Mouse (Mus musculus) midbrain, embryonic 10.5 days (tissue): Measurements from ENCODE around the gene Zbtb9. TPM values are rescaled to one million over a fixed set of nuclear protein-coding genes. Genes with fewer than 3 reads are reported as not detected.
"Not testable (repeated sequence)": the region's sequence is repeated elsewhere in the genome, so short reads cannot be mapped to it uniquely, and the experiment has no call there.

ENCODE experiments used
- DNase-seq: peaks from one replicate; pipeline ENCODE4 v3.0.0-alpha.2; 2017; ENCODE audit warnings: low spot score
- H3K27ac ChIP-seq: fragments of 300-500 bp; sonication (generic); replicated peaks from 2 replicates; pipeline ENCODE4 v1.5.1; 2016; ENCODE audit warnings: mild to moderate bottlenecking
- H3K27me3 ChIP-seq: fragments of 300-500 bp; sonication (generic); 2 replicates; pipeline ENCODE4 v1.6.1; 2016; ENCODE audit warnings: low read depth, mild to moderate bottlenecking; ENCODE audit not compliant: poor library complexity, severe bottlenecking
- H3K36me3 ChIP-seq: fragments of 300-500 bp; sonication (generic); 2 replicates; pipeline ENCODE4 v1.6.1; 2016; ENCODE audit warnings: mild to moderate bottlenecking, moderate library complexity
- H3K4me1 ChIP-seq: fragments of 300-500 bp; sonication (generic); 2 replicates; pipeline ENCODE4 v1.6.1; 2016
- H3K4me3 ChIP-seq: fragments of 300-500 bp; sonication (generic); 2 replicates; pipeline ENCODE4 v1.5.1; 2016; ENCODE audit warnings: mild to moderate bottlenecking, moderate library complexity
- H3K9me3 ChIP-seq: fragments of 300-500 bp; sonication (generic); replicated peaks from 2 replicates; pipeline ENCODE4 v1.6.1; 2016; ENCODE audit warnings: mild to moderate bottlenecking
- WGBS: fragments of 180-500 bp; shearing (Covaris S2); methylation state at CpG from one replicate; pipeline ENCODE4 v1.1.7; 2016; 5-methylcytosine and 5-hydroxymethylcytosine counted together
- polyA plus RNA-seq: library from polyadenylated mRNA; unstranded; fragments of >200 nt; fragmentation: Nextera tagmentation; extraction: Ambion mirVana; gene quantifications from 2 replicates; pipeline ENCODE4 v1.2.1, GENCODE M21; 2016

Zbtb9 gene
- polyA plus RNA-seq, result 18.6 and 18.8 TPM in 2 replicates

GRCm38 (mm10) chr17:26972703-26973574, at the start of gene Zbtb9:
TSS of gene Zbtb9 (plus strand) at chr17:26973167.
- Histone ChIP-seq H3K4me3 (peak within 1 kb of the TSS; percentile 89), H3K9me3 (no peaks in the 10 kb centered on the region), H3K36me3 (peaks cover 71% of the 10 kb centered on the region), H3K27ac (peak within 1 kb of the TSS; percentile 88), H3K4me1 (peaks cover 50% of the 10 kb centered on the region), H3K27me3 (no peaks in the 10 kb centered on the region)
- WGBS, result under 1% methylated on average over 75 of the region's 75 CpGs
- peak; percentile 96 for DNase-seq

DNA sequence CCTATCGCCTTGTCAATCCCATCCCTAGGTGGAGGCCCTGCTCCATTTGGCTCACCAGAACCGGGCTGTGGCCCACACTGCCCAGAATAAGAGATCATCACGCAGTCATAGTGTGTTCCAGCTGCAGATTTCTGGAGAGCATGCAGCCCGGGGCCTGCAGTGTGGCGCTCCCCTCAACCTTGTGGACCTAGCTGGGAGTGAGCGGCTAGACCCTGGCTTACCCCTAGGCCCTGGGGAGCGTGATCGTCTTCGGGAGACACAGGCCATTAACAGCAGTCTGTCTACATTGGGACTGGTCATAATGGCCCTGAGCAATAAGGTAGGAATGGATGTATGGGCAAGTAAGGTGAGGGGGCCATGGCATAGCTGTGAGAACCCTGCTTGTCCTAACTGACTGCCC, 47.6 kb upstream of the Zbtb9 start:
- 96% methylated on average over 9 of the region's 9 CpGs for WGBS
- DNase-seq, H3K9me3 ChIP-seq, H3K4me3 ChIP-seq, H3K4me1 ChIP-seq, H3K27me3 ChIP-seq, H3K27ac ChIP-seq: not testable (repeated sequence)
- peaks cover 93% of the 10 kb centered on the region for H3K36me3 ChIP-seq

GRCm38 (mm10) chr17:26931795-26932194, 41.2 kb upstream of the Zbtb9 start:
- H3K27me3 ChIP-seq, H3K27ac ChIP-seq, H3K4me3 ChIP-seq, DNase-seq, H3K9me3 ChIP-seq: not testable (repeated sequence)
- WGBS, result 76% methylated on average over 7 of the region's 7 CpGs
- peaks cover 32% of the 10 kb centered on the region for H3K4me1 ChIP-seq
- H3K36me3 ChIP-seq, result peaks cover 78% of the 10 kb centered on the region

DNA sequence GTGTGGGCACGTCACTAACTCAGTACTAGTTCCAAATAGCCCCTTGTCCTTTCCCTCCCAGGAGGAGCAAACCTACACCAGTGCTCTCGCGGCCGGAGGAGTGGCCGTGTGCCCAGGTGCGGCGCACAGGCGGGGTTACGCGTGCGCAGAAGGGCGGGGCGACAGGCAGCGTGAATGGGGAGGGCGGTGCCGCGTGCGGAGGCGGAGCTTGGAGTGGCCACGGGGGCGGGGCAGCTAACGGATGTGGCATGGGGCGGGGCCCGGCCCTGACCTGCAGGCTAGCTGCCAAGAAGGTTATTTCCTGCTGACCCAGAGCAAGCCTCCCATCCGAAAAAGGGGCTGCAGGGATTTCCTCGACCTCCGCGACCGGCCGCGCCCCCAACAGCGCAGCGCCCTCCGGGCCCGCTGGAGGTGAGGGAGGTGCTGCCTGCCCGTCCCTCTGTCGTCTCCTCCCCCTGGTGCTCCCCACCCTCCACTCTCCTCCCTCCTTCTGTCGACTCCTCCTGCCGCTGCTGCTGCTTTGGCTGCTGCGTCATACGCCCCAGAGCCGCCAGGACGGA, 40.0 kb upstream of the Zbtb9 start, which contains the start of gene Phf1:
Phf1 (plus strand) TSS at position 214 of the 560 bp plus-strand sequence.
- peaks cover 78% of the 10 kb centered on the region for H3K36me3 ChIP-seq
- no peaks in the 10 kb centered on the region for H3K9me3 ChIP-seq
- peak within 1 kb of the TSS; percentile 61 for H3K4me3 ChIP-seq
- DNase-seq, result peak; percentile 92
- peaks cover 43% of the 10 kb centered on the region for H3K4me1 ChIP-seq
- WGBS, result under 1% methylated on average over 43 of the region's 43 CpGs
- peak within 1 kb of the TSS; percentile 84 for H3K27ac ChIP-seq
- no peaks in the 10 kb centered on the region for H3K27me3 ChIP-seq

DNA sequence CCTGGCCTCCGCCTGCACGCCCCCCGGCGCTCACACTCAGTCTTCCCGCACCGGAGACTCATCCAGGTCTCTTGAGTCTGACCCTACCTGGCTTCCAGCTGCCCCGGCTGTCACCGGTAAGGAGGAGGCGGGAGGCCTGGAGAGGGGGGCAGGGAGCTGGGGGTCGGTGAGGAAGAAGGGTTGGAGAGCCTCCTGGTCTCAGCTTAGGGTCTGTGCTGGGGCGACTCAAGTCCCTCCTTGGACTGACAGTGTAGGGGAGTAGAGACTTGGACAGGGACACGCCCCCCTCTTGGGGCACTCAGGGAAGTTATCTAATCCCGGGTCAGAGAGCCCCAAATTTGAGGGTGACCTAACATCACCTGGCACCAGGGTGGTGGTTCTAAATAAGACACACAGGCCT, 39.5 kb upstream of the Zbtb9 start:
- peaks cover 48% of the 10 kb centered on the region for H3K4me1 ChIP-seq
- no peaks in the 10 kb centered on the region for H3K9me3 ChIP-seq
- peak overlapping the region; percentile 61 for H3K4me3 ChIP-seq
- 11% methylated on average over 13 of the region's 13 CpGs for whole genome bisulfite sequencing
- DNase-seq, result no peak
- no peaks in the 10 kb centered on the region for H3K27me3 ChIP-seq
- H3K36me3 ChIP-seq, result peaks cover 76% of the 10 kb centered on the region
- H3K27ac ChIP-seq, result peak overlapping the region; percentile 84

DNA sequence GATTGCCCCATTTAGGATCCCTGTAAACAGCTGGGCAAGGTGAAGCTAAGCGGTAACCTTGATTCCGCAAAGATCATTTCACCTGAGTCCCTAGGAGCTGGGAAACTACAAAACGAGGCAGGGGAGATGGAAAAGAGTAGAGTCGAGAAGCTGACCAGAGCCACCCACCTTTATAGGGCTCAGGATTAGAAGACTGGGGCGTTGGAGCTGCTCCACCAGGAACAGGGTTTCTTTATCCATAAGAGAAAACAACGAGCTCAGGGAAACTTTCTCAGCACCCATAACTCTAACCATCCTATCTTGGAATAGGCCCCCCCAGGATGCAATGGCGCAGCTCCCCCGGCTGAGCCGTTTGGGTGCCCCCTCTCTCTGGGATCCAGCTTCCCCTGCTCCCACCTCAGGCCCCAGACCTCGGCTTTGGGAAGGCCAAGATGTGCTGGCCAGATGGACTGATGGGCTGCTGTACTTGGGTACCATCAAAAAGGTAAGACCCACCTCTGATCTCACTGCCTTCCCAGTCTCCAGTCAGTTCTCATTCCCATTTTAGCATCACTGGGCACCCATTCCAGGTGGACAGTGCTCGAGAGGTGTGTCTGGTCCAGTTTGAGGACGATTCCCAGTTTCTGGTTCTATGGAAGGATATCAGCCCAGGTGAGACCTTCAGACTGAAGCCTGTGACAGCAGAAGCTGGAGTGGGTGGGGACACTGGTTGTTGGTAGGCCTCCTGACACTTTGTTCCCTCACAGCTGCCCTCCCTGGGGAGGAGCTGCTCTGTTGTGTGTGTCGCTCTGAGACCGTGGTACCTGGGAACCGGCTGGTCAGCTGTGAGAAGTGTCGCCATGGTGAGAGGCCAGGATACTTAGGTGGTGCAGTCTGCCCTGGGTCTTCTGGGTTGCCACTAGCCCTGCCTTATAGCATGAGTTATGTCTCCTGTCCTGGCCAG, 38.8 kb upstream of the Zbtb9 start:
- Histone ChIP-seq H3K9me3 (no peaks in the 10 kb centered on the region), H3K36me3 (peaks cover 69% of the 10 kb centered on the region), H3K27me3 (no peaks in the 10 kb centered on the region), H3K4me1 (peaks cover 53% of the 10 kb centered on the region), H3K4me3 (peak overlapping the region; percentile 61), H3K27ac (no peak overlapping the region)
- DNase-seq, result no peak
- 84% methylated on average over 16 of the region's 16 CpGs for WGBS

DNA sequence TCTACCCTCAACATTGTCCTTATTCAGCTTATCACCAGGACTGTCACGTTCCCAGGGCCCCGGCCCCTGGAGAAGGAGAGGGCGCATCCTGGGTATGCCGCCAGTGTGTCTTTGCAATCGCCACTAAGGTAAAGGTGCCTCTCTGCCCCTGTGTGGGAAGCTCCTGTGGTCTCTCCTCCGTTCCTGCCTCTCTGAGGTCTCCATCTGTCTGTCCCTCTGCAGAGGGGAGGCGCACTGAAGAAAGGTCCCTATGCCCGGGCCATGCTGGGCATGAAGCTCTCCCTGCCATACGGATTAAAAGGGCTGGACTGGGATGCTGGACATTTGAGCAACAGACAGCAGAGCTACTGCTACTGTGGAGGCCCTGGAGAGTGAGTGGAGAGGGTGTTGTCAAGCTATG, 37.9 kb upstream of the Zbtb9 start:
- 90% methylated on average over 9 of the region's 9 CpGs for WGBS

GRCm38 (mm10) chr17:26936453-26936852, 36.5 kb upstream of the Zbtb9 start:
- H3K4me1 ChIP-seq, result peaks cover 71% of the 10 kb centered on the region
- peaks cover 46% of the 10 kb centered on the region for H3K36me3 ChIP-seq
- H3K9me3 ChIP-seq, result no peaks in the 10 kb centered on the region
- no peak for DNase-seq
- WGBS, result 88% methylated on average over 12 of the region's 12 CpGs
- H3K4me3 ChIP-seq, result no peak overlapping the region
- H3K27ac ChIP-seq, result no peak overlapping the region
- no peaks in the 10 kb centered on the region for H3K27me3 ChIP-seq

More for the DNA sequence above, 37.9 kb upstream of the Zbtb9 start:
- Histone ChIP-seq H3K4me1 (peaks cover 57% of the 10 kb centered on the region), H3K36me3 (peaks cover 60% of the 10 kb centered on the region), H3K27ac (no peak overlapping the region), H3K9me3 (no peaks in the 10 kb centered on the region), H3K27me3 (no peaks in the 10 kb centered on the region), H3K4me3 (peak overlapping the region; percentile 11; the same call in 1 of the 2 replicates)
- no peak for DNase-seq

DNA sequence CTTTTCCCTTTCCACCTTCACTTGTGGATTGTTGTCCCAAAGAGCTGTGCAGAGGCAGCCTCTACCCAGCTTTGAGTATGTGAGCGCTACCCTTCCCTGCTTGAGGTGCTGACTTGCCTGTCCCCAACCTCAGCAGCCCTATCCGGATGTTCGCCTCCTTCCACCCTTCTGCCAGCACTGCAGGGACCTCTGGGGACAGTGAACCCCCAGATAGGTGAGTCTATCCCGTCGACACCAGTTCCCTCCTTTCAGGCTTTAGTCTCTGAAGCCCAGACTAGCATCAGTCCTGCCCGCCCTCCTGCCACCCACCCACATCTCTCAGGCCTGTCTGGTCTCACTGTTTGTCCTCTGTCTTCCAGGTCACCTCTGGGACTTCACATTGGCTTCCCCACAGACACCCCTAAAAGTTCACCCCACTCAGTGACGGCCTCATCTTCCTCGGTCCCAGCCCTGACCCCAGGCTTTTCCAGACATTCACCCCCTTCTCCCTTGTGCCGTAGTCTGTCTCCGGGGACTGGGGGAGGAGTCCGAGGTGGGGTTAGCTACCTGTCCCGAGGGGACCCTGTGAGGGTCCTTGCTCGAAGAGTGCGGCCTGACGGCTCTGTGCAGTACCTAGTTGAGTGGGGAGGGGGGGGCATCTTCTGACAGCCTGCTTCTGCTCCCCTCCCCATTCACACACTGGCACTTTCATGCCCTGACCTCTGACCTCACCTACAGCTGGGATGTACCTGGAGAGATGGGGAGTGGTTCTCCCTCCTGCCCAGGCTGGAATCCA, 35.9 kb upstream of the Zbtb9 start:
- Histone ChIP-seq H3K36me3 (peaks cover 42% of the 10 kb centered on the region), H3K4me3 (peak overlapping the region; percentile 84), H3K4me1 (peaks cover 77% of the 10 kb centered on the region), H3K27me3 (no peaks in the 10 kb centered on the region), H3K9me3 (no peaks in the 10 kb centered on the region), H3K27ac (no peak overlapping the region)
- no peak for DNase-seq
- 89% methylated on average over 15 of the region's 15 CpGs for whole genome bisulfite sequencing

DNA sequence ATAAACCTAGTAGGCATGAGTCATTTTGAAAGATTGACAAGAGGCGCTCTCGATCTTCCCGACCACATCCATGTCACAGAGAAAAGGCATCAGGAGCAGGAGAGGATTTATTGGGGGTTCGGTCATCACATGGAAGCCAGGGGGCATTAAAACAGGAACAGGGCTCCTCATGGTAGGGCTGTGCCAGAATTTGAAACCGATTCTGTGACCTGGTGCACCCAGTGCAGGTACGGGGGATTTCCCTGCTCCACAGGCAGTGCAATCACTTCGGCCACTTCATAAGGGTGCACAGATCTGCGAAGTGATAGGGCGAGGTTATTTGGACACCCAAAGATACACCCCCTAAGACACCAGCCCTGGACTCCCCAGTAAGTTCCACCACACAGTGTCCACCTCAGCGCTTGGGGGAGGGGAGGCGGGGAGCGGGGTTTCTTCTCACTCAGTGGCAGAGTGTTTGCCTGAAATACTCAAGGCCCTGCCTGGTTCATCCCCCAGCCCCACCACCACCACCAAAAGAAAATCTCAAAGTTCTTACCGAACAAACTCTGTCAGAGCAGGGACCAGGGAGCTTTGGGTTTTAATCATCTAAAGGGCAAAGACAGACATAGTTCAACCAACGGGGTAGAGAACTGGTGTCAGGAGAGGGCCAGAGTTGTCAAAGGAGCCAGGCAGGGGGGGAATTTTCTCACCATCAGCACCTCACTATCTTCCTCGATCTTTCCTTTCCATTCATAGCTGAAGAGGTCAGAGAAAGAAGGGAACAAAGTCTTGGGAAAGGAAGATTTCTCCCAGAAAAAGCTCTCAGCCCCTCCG, 34.9 kb upstream of the Zbtb9 start:
- 66% methylated on average over 16 of the region's 16 CpGs for WGBS
- no peaks in the 10 kb centered on the region for H3K27me3 ChIP-seq
- peaks cover 77% of the 10 kb centered on the region for H3K4me1 ChIP-seq
- H3K9me3 ChIP-seq, result no peaks in the 10 kb centered on the region
- H3K27ac ChIP-seq, result peak overlapping the region; percentile 95
- DNase-seq, result no peak
- peak overlapping the region; percentile 84 for H3K4me3 ChIP-seq
- peaks cover 42% of the 10 kb centered on the region for H3K36me3 ChIP-seq

DNA sequence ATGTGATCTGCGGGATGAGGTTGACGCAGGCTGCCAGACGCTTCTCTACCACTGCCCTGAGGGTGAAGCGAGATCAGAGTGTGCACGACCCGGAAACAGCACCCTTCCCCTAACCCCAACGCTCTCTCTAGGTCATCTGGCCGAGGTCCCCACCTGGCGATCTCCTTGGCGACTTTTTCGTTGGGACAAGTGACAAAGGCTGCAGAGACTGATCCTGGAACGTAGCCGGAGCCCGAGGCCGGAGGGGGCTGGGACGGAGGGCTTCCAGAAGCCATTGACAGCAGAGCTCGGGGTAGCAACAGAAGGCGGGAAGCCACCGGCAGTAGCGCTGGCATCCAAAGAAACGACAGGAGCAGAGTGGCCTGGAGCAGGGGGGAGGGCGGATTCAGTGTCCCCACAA, 34.2 kb upstream of the Zbtb9 start:
- Histone ChIP-seq H3K4me1 (peaks cover 70% of the 10 kb centered on the region), H3K36me3 (peaks cover 42% of the 10 kb centered on the region), H3K27ac (peak overlapping the region; percentile 95), H3K4me3 (peak overlapping the region; percentile 84), H3K9me3 (no peaks in the 10 kb centered on the region), H3K27me3 (no peaks in the 10 kb centered on the region)
- no peak for DNase-seq
- 1% methylated on average over 22 of the region's 22 CpGs for WGBS
